Mouse (Mus musculus) liver, embryonic 15.5 days (tissue): ENCODE results near the gene Tlk1. TPM values are rescaled to one million over a fixed set of nuclear protein-coding genes. Genes with fewer than 3 reads are reported as not detected.
A peak's percentile ranks its signal among the peaks of the same experiment; 100 is the strongest.

Source experiments
- ATAC-seq: fragments of 200-750 bp; cut with Nextera tagmentation; 2 replicates; pipeline ENCODE4 v1.8.0; 2017; ENCODE audit warnings: moderate number of reproducible peaks, mild to moderate bottlenecking, moderate library complexity; ENCODE audit not compliant: insufficient read depth
- H3K27ac ChIP-seq: fragments of 300-500 bp; sonication (generic); replicated peaks from 2 replicates; pipeline ENCODE4 v1.5.1; 2015; ENCODE audit warnings: mild to moderate bottlenecking, inconsistent platforms
- H3K27me3 ChIP-seq: fragments of 300-500 bp; sonication (generic); 2 replicates; pipeline ENCODE4 v1.6.1; 2015; ENCODE audit warnings: mild to moderate bottlenecking, inconsistent platforms
- H3K36me3 ChIP-seq: fragments of 300-500 bp; sonication (generic); replicated peaks from 2 replicates; pipeline ENCODE4 v1.6.1; 2015; ENCODE audit warnings: moderate library complexity, mild to moderate bottlenecking, inconsistent platforms
- H3K4me1 ChIP-seq: fragments of 300-500 bp; sonication (generic); replicated peaks from 2 replicates; pipeline ENCODE4 v1.6.1; 2015; ENCODE audit warnings: inconsistent platforms
- H3K4me2 ChIP-seq: fragments of 300-500 bp; sonication (generic); 2 replicates; pipeline ENCODE4 v1.6.1; 2015; ENCODE audit warnings: moderate library complexity, mild to moderate bottlenecking, inconsistent platforms
- H3K4me3 ChIP-seq: fragments of 300-500 bp; sonication (generic); replicated peaks from 2 replicates; pipeline ENCODE4 v1.5.1; 2015; ENCODE audit warnings: mild to moderate bottlenecking, inconsistent platforms
- H3K9ac ChIP-seq: fragments of 300-500 bp; sonication (generic); 2 replicates; pipeline ENCODE4 v1.6.1; 2015; ENCODE audit warnings: moderate library complexity, mild to moderate bottlenecking, inconsistent platforms
- H3K9me3 ChIP-seq: fragments of 300-500 bp; sonication (generic); replicated peaks from 2 replicates; pipeline ENCODE4 v1.6.1; 2016; ENCODE audit warnings: inconsistent platforms
- WGBS: fragments of 180-500 bp; shearing (Covaris S2); methylation state at CpG from one replicate; pipeline ENCODE4 v1.1.7; 2015; ENCODE audit warnings: mixed read lengths; ENCODE audit not compliant: insufficient replicate concordance; 5-methylcytosine and 5-hydroxymethylcytosine counted together
- polyA plus RNA-seq: library from polyadenylated mRNA; unstranded; fragments of >200 nt; fragmentation: Nextera tagmentation; extraction: Ambion mirVana; gene quantifications from 2 replicates; pipeline ENCODE4 v1.2.1, GENCODE M21; 2015

Tlk1 gene
- polyA plus RNA-seq, 1 experiment from 2014 or later = 30.1 TPM

- Histone ChIP-seq H3K4me3 (no peak overlapping the region), H3K4me2 (no peak overlapping the region), H3K36me3 (no peaks in the 10 kb centered on the region), H3K9ac (no peak overlapping the region), H3K27me3 (no peaks in the 10 kb centered on the region; the same call in 1 of the 2 replicates), H3K4me1 (no peaks in the 10 kb centered on the region; the same call in 1 of the 2 replicates), H3K27ac (no peak overlapping the region), H3K9me3 (no peaks in the 10 kb centered on the region)
- 61% methylated on average over 7 of the region's 7 CpGs for WGBS
- ATAC-seq = no peak
Observed at GRCm38 (mm10) chr2:70853329-70853728, 27.8 kb upstream of the Tlk1 start.

GRCm38 (mm10) chr2:70852796-70853221, 27.3 kb upstream of the Tlk1 start:
- no peaks in the 10 kb centered on the region for H3K9me3 ChIP-seq

GRCm38 (mm10) chr2:70852186-70852795, 26.8 kb upstream of the Tlk1 start:
- 44% methylated on average over 8 of the region's 8 CpGs for WGBS

More at GRCm38 (mm10) chr2:70852796-70853221, 27.3 kb upstream of the Tlk1 start:
- Histone ChIP-seq H3K4me3 (no peak overlapping the region), H3K27ac (no peak overlapping the region), H3K27me3 (no peaks in the 10 kb centered on the region; the same call in 1 of the 2 replicates), H3K4me2 (no peak overlapping the region), H3K4me1 (no peaks in the 10 kb centered on the region; the same call in 1 of the 2 replicates), H3K36me3 (no peaks in the 10 kb centered on the region), H3K9ac (no peak overlapping the region)
- no peak for ATAC-seq
- WGBS = 57% methylated on average over 11 of the region's 11 CpGs

GRCm38 (mm10) chr2:70845871-70846270, 20.3 kb upstream of the Tlk1 start:
- Histone ChIP-seq H3K4me2 (no peak overlapping the region), H3K27me3 (no peaks in the 10 kb centered on the region; the same call in 1 of the 2 replicates), H3K4me1 (peaks cover 3% of the 10 kb centered on the region; the same call in 1 of the 2 replicates), H3K36me3 (no peaks in the 10 kb centered on the region), H3K27ac (no peak overlapping the region), H3K9ac (no peak overlapping the region), H3K4me3 (no peak overlapping the region), H3K9me3 (no peaks in the 10 kb centered on the region)
- ATAC-seq = no peak
- WGBS = 56% methylated on average over 2 of the region's 2 CpGs

More at GRCm38 (mm10) chr2:70852186-70852795, 26.8 kb upstream of the Tlk1 start:
- H3K9me3 ChIP-seq = no peaks in the 10 kb centered on the region
- no peaks in the 10 kb centered on the region; the same call in 1 of the 2 replicates for H3K27me3 ChIP-seq
- H3K27ac ChIP-seq = no peak overlapping the region
- no peak overlapping the region for H3K9ac ChIP-seq
- no peak overlapping the region for H3K4me3 ChIP-seq
- H3K36me3 ChIP-seq = no peaks in the 10 kb centered on the region
- no peak for ATAC-seq
- no peaks in the 10 kb centered on the region; the same call in 1 of the 2 replicates for H3K4me1 ChIP-seq
- H3K4me2 ChIP-seq = no peak overlapping the region

- 78% methylated on average over 9 of the region's 9 CpGs for WGBS
- H3K36me3 ChIP-seq = no peaks in the 10 kb centered on the region
- ATAC-seq = no peak
- H3K4me1 ChIP-seq = peaks cover 3% of the 10 kb centered on the region; the same call in 1 of the 2 replicates
- no peak overlapping the region for H3K4me3 ChIP-seq
- no peaks in the 10 kb centered on the region for H3K9me3 ChIP-seq
- no peaks in the 10 kb centered on the region; the same call in 1 of the 2 replicates for H3K27me3 ChIP-seq
- no peak overlapping the region for H3K27ac ChIP-seq
- H3K4me2 ChIP-seq = no peak overlapping the region
- H3K9ac ChIP-seq = no peak overlapping the region
Observed at GRCm38 (mm10) chr2:70844694-70845395, 19.3 kb upstream of the Tlk1 start.

GRCm38 (mm10) chr2:70842049-70842618, 16.6 kb upstream of the Tlk1 start:
- no peaks in the 10 kb centered on the region for H3K9me3 ChIP-seq
- H3K9ac ChIP-seq = no peak overlapping the region
- no peaks in the 10 kb centered on the region for H3K27me3 ChIP-seq
- WGBS = 61% methylated on average over 13 of the region's 13 CpGs
- H3K4me2 ChIP-seq = no peak overlapping the region
- peaks cover 20% of the 10 kb centered on the region for H3K4me1 ChIP-seq
- peak; percentile 32; the same call in 1 of the 2 replicates for ATAC-seq
- no peak overlapping the region for H3K4me3 ChIP-seq
- no peaks in the 10 kb centered on the region for H3K36me3 ChIP-seq
- no peak overlapping the region for H3K27ac ChIP-seq

- 26% methylated on average over 12 of the region's 12 CpGs for WGBS
- peak overlapping the region; percentile 37; the same call in 1 of the 2 replicates for H3K9ac ChIP-seq
- ATAC-seq = peak; percentile 61
- H3K4me1 ChIP-seq = peaks cover 25% of the 10 kb centered on the region
- H3K27me3 ChIP-seq = no peaks in the 10 kb centered on the region
- H3K4me3 ChIP-seq = peak overlapping the region; percentile 21
- peak overlapping the region; percentile 60 for H3K4me2 ChIP-seq
- H3K36me3 ChIP-seq = no peaks in the 10 kb centered on the region
- no peaks in the 10 kb centered on the region for H3K9me3 ChIP-seq
- H3K27ac ChIP-seq = peak overlapping the region; percentile 5; the same call in 1 of the 2 replicates
Observed at GRCm38 (mm10) chr2:70838536-70839216, 13.1 kb upstream of the Tlk1 start.

GRCm38 (mm10) chr2:70836306-70836651, 10.8 kb upstream of the Tlk1 start:
- H3K4me1 ChIP-seq = peaks cover 46% of the 10 kb centered on the region
- no peaks in the 10 kb centered on the region for H3K36me3 ChIP-seq
- H3K4me3 ChIP-seq = no peak overlapping the region
- no peaks in the 10 kb centered on the region for H3K27me3 ChIP-seq
- WGBS = 35% methylated on average over 4 of the region's 4 CpGs
- no peak overlapping the region for H3K27ac ChIP-seq
- no peak overlapping the region for H3K4me2 ChIP-seq
- no peak for ATAC-seq
- no peak overlapping the region for H3K9ac ChIP-seq
- H3K9me3 ChIP-seq = no peaks in the 10 kb centered on the region

GRCm38 (mm10) chr2:70835641-70836305, 10.2 kb upstream of the Tlk1 start:
- Histone ChIP-seq H3K9me3 (no peaks in the 10 kb centered on the region), H3K27ac (no peak overlapping the region), H3K4me2 (0 out of 2 replicates have a peak overlapping the region, but pooled peaks have one; percentile 3), H3K9ac (no peak overlapping the region), H3K27me3 (no peaks in the 10 kb centered on the region), H3K4me1 (peaks cover 51% of the 10 kb centered on the region), H3K36me3 (no peaks in the 10 kb centered on the region), H3K4me3 (no peak overlapping the region)
- 36% methylated on average over 9 of the region's 9 CpGs for WGBS
- ATAC-seq = no peak

GRCm38 (mm10) chr2:70835209-70835608, 9.7 kb upstream of the Tlk1 start:
- 59% methylated on average over 2 of the region's 2 CpGs for WGBS
- H3K27me3 ChIP-seq = no peaks in the 10 kb centered on the region
- peaks cover 57% of the 10 kb centered on the region for H3K4me1 ChIP-seq
- no peak for ATAC-seq
- H3K27ac ChIP-seq = no peak overlapping the region
- H3K4me2 ChIP-seq = no peak overlapping the region
- H3K4me3 ChIP-seq = no peak overlapping the region
- H3K36me3 ChIP-seq = no peaks in the 10 kb centered on the region
- no peaks in the 10 kb centered on the region for H3K9me3 ChIP-seq
- no peak overlapping the region for H3K9ac ChIP-seq
